27 mouse cellular contexts compared by ENCODE assay signal in the genomic region with DNA sequence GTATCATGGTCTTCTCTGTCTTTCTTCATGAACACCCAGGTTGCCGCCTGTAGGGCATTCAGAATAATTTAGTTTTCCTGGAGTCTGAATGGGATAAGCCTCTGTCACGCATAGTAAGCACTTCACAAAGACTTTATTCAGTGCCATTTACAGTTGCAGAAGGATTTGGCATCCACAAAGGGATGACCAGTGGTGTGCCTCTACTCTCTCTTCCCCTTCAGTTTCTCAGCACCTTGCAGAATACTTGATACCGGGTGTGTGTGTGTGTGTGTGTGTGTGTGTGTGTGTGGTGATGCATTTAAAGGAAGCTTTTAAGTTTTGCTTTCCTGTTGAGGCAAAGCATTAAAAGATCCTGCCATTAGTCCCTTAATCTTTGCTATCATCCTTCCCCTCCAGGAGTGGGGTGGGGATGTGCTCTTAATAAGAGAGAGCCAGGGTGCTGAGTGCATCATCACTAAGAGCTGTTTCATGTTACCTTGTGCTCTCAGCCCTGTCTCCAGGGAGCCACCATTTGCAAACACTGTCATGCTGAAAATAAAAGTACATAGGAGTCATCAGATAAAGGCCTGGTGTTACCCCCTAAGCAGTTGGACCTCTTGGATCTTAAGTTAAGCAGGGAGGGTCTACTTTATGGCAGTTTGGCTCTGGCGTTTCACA.
A peak's percentile ranks its signal among the peaks of the same experiment; 100 is the strongest.
DNase-seq lines count a peak whose midpoint lies in the region; ATAC-seq and TF ChIP-seq lines count a peak whose summit lies in the region.
"Had no signal": no experiment of that assay in that cellular context is flagged by ENCODE, and none has a peak within 500 bp of the region (broad histone marks: within the 10 kb centered on the region; RNA-seq: fewer than 3 reads in every experiment).

No protein-coding gene starts in this region.

- no peak overlapping the region for H3K27ac ChIP-seq in embryonic facial prominence, embryonic 14.5 days (replicated peaks; ENCODE audit: low read depth, low read length)
- no peak overlapping the region for H3K27ac ChIP-seq in embryonic facial prominence, embryonic 10.5 days (replicated peaks)
- peak overlapping the region; percentile 55; the same call in 1 of the 2 replicates for H3K27ac ChIP-seq in layer of hippocampus, adult 2 months
- H3K27ac ChIP-seq in neural tube, embryonic 14.5 days (ENCODE audit: low read depth, low read length) = no peak overlapping the region
- H3K27ac ChIP-seq: embryonic facial prominence, embryonic 15.5 days; kidney, postnatal 0 days; liver, embryonic 15.5 days; stomach, embryonic 15.5 days had no signal

- no peaks in the 10 kb centered on the region for H3K4me1 ChIP-seq in embryonic facial prominence, embryonic 14.5 days (ENCODE audit: control insufficient read depth, insufficient read depth, low read length)
- 0 out of 2 replicates have a peak, but pooled peaks cover 3% of the 10 kb centered on the region for H3K4me1 ChIP-seq in embryonic facial prominence, embryonic 10.5 days
- H3K4me1 ChIP-seq in neural tube, embryonic 14.5 days (ENCODE audit: control insufficient read depth, insufficient read depth, low read length) = no peaks in the 10 kb centered on the region
- H3K4me1 ChIP-seq: embryonic facial prominence, embryonic 15.5 days; liver, embryonic 15.5 days; stomach, embryonic 15.5 days had no signal

- no peak overlapping the region for H3K4me2 ChIP-seq in embryonic facial prominence, embryonic 14.5 days (ENCODE audit: low read depth, low read length)
- H3K4me2 ChIP-seq in neural tube, embryonic 14.5 days (ENCODE audit: low read depth, low read length) = no peak overlapping the region
- H3K4me2 ChIP-seq: embryonic facial prominence, embryonic 15.5 days; heart, embryonic 11.5 days; liver, embryonic 15.5 days; lung, embryonic 14.5 days; stomach, embryonic 15.5 days had no signal

- no peak for ATAC-seq in embryonic facial prominence, embryonic 14.5 days (ENCODE audit: low read depth)
- peak; percentile 61 for ATAC-seq in neural tube, embryonic 14.5 days (ENCODE audit: low read depth)
- no peak for ATAC-seq in megakaryocyte, adult 5-6 weeks (ENCODE audit: poor library complexity, severe bottlenecking)
- ATAC-seq: forebrain, embryonic 14.5 days; intestine, embryonic 16.5 days had no signal

- no peak overlapping the region for H3K9ac ChIP-seq in embryonic facial prominence, embryonic 14.5 days (ENCODE audit: low read depth, low read length)
- no peak overlapping the region for H3K9ac ChIP-seq in neural tube, embryonic 14.5 days (replicated peaks; ENCODE audit: low read depth, low read length)
- H3K9ac ChIP-seq: embryonic facial prominence, embryonic 15.5 days; liver, embryonic 15.5 days; lung, embryonic 14.5 days; stomach, embryonic 15.5 days had no signal

- H3K4me3 ChIP-seq in embryonic facial prominence, embryonic 14.5 days (ENCODE audit: low read depth, low read length) = no peak overlapping the region
- H3K4me3 ChIP-seq in embryonic facial prominence, embryonic 10.5 days = no peak overlapping the region
- no peak overlapping the region for H3K4me3 ChIP-seq in layer of hippocampus, adult 2 months
- no peak overlapping the region for H3K4me3 ChIP-seq in neural tube, embryonic 14.5 days (ENCODE audit: low read depth, low read length)
- H3K4me3 ChIP-seq: embryonic facial prominence, embryonic 15.5 days; liver, embryonic 15.5 days; stomach, embryonic 15.5 days had no signal

- no peaks in the 10 kb centered on the region for H3K27me3 ChIP-seq in embryonic facial prominence, embryonic 14.5 days (replicated peaks; ENCODE audit: control insufficient read depth, insufficient read depth, low read length)
- no peaks in the 10 kb centered on the region for H3K27me3 ChIP-seq in embryonic facial prominence, embryonic 10.5 days (replicated peaks; ENCODE audit: low read depth, poor library complexity, severe bottlenecking)
- H3K27me3 ChIP-seq in neural tube, embryonic 14.5 days (ENCODE audit: control insufficient read depth, insufficient read depth, low read length) = no peaks in the 10 kb centered on the region
- H3K27me3 ChIP-seq: CH12.LX; embryonic facial prominence, embryonic 15.5 days; liver, embryonic 15.5 days; stomach, embryonic 15.5 days had no signal

- no peaks in the 10 kb centered on the region for H3K36me3 ChIP-seq in embryonic facial prominence, embryonic 14.5 days (ENCODE audit: control insufficient read depth, insufficient read depth, low read length)
- no peaks in the 10 kb centered on the region for H3K36me3 ChIP-seq in embryonic facial prominence, embryonic 10.5 days (replicated peaks)
- no peaks in the 10 kb centered on the region for H3K36me3 ChIP-seq in neural tube, embryonic 14.5 days (ENCODE audit: control insufficient read depth, insufficient read depth, low read length)
- H3K36me3 ChIP-seq: embryonic facial prominence, embryonic 15.5 days; G1E; liver, embryonic 15.5 days; stomach, embryonic 15.5 days had no signal

- no peak for TF ChIP-seq CTCF in layer of hippocampus, adult 2 months (conservative IDR thresholded peaks at IDR 0.05)

- DNase-seq in embryonic facial prominence, embryonic 14.5 days (ENCODE audit: low spot score) = peak; percentile 13
- no peak for DNase-seq in embryonic facial prominence, embryonic 10.5 days (ENCODE audit: low spot score)
- no peak for DNase-seq in layer of hippocampus, adult 2 months (ENCODE audit: low spot score in 2 of 2)
- DNase-seq in layer of hippocampus, postnatal 25 days (ENCODE audit: extremely low spot score in 1 of 2, low spot score in 1 of 2) = no peak
- DNase-seq in neural tube, embryonic 10.5 days (ENCODE audit: extremely low spot score, low spot score) = no peak
- no peak for DNase-seq in spleen, postnatal 4 days (ENCODE audit: low spot score in 2 of 2)
- DNase-seq: adrenal gland, postnatal 14 days; cerebellum, adult 11-12 months; cerebellum, adult 9-11 months; gastrocnemius, postnatal 14 days; kidney, adult 8-10 months; kidney, postnatal 4 days; liver; lung, embryonic 14.5 days; lung, postnatal 14 days; right cerebral cortex, postnatal 14 days had no signal

- no peaks in the 10 kb centered on the region for H3K9me3 ChIP-seq in embryonic facial prominence, embryonic 14.5 days (ENCODE audit: control insufficient read depth, low read length)
- H3K9me3 ChIP-seq in embryonic facial prominence, embryonic 10.5 days = no peaks in the 10 kb centered on the region
- no peaks in the 10 kb centered on the region for H3K9me3 ChIP-seq in neural tube, embryonic 14.5 days (ENCODE audit: control insufficient read depth, low read length)
- H3K9me3 ChIP-seq: embryonic facial prominence, embryonic 15.5 days; G1E; liver, embryonic 15.5 days; stomach, embryonic 15.5 days had no signal

- 71% methylated on average over 4 of the region's 4 CpGs for WGBS in embryonic facial prominence, embryonic 14.5 days
- WGBS in embryonic facial prominence, embryonic 10.5 days = 54% methylated on average over 4 of the region's 4 CpGs
- 48% methylated on average over 4 of the region's 4 CpGs for WGBS in neural tube, embryonic 14.5 days
